Mouse (Mus musculus) brown adipose tissue, adult 24 weeks (tissue): Measurements from ENCODE around the gene Klhl29. TPM values are rescaled to one million over a fixed set of nuclear protein-coding genes. Genes with fewer than 3 reads are reported as not detected.
A peak's percentile ranks its signal among the peaks of the same experiment; 100 is the strongest.

Experiments used
- H3K27ac ChIP-seq: fragments of 200-500 bp; replicated peaks from 2 replicates; pipeline ENCODE4 v1.5.1; 2012; ENCODE audit warnings: low read depth, mild to moderate bottlenecking, low read length
- H3K4me1 ChIP-seq: fragments of 200-500 bp; 2 replicates; pipeline ENCODE4 v1.6.1; 2012; ENCODE audit warnings: low read length, mixed read lengths; ENCODE audit not compliant: control insufficient read depth, insufficient read depth, insufficient read length
- H3K4me3 ChIP-seq: fragments of 200-500 bp; 2 replicates; pipeline ENCODE4 v1.5.1; 2012; ENCODE audit warnings: low read depth, mild to moderate bottlenecking, low read length, moderate library complexity; ENCODE audit not compliant: insufficient read depth
- polyA plus RNA-seq: library from polyadenylated mRNA; stranded (reverse); fragments of >200 nt; gene quantifications from 2 replicates; pipeline ENCODE4 v1.2.4, GENCODE M21; 2012; ENCODE audit not compliant: missing spikeins, insufficient read depth, insufficient read length

Gene Klhl29
- polyA plus RNA-seq, 1 experiment = 0.67 TPM

DNA sequence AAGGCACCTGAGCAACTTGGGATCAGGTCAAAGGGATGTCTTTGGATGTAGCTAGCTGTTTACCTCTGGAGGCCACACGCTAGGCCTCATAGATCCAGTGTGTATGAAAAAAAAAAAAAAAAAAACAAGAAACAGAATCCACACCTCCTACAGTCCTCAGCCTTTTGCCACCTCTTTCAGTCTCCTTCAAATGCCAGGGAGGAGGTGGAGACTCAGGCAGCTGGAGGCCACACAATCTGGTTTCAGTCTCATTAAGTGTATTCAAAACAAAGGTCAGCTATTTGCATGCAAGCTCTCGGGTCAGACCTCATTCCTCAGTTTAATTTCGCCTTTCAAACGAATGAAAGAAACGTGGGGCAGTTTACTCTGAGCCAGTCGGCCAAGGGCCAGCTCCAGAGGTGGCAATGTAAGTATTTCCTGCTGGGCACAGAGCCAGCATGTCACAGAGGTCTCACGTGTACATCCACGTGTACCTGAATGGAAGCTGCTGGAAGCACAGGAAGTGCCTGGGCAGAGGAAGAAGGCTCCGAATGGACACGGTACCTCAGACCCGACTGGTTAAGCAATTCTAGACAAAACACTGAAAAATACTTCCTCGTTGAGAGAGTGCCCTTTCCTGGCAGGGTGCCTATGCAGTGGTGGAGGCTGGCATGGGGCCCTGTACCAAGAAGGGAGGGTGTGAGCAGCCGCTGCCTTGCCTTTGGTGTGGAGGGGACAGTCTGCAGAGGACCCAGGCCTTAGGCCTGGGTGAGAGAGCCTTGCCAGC lies 162.0 kb downstream of the Klhl29 start:
- peak overlapping the region; percentile 66 for H3K27ac ChIP-seq
- no peak overlapping the region for H3K4me3 ChIP-seq
- H3K4me1 ChIP-seq = peaks cover 12% of the 10 kb centered on the region

DNA sequence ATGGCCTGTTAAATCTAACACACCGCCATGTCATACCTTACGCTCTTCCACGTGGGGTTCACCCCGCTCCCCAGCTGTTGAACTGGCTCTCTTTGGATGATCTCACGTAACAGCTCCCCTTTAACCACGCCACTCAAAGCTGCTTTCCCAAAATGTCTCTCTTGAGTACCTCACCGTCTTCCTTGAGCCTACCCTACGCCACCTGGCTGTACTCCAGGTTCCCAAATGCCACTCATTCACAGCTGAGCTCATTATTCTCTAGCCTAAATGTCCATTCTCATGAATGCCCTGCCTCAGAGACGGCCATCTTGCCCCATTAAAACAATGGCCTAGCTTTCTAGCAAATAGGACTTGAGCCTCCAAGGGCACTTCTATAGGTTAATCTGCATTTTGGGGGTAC lies 163.6 kb downstream of the Klhl29 start:
- Histone ChIP-seq H3K27ac (no peak overlapping the region), H3K4me1 (peaks cover 12% of the 10 kb centered on the region)

DNA sequence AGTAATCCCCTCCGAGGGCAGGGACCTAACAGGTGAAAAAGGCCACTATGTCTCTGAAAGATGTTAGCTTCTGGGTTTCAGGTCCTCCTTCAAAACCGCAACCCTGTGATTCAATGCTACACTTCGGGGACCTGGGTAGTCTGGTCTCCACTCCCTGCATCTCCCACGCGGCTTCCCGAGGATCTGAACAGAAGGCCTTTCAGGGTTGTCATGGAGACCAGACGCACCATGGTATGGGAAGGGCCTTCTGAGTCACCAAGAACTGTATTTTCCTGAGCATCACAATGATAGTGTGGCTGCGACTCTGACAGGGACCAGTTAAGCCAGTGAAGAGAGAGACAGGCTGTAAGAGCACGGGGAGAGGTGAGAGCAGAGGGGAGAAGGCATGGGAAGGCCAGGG lies 164.7 kb downstream of the Klhl29 start:
- Histone ChIP-seq H3K27ac (no peak overlapping the region), H3K4me1 (peaks cover 12% of the 10 kb centered on the region), H3K4me3 (no peak overlapping the region)

More for the DNA sequence above, 163.6 kb downstream of the Klhl29 start:
- H3K4me3 ChIP-seq = no peak overlapping the region

DNA sequence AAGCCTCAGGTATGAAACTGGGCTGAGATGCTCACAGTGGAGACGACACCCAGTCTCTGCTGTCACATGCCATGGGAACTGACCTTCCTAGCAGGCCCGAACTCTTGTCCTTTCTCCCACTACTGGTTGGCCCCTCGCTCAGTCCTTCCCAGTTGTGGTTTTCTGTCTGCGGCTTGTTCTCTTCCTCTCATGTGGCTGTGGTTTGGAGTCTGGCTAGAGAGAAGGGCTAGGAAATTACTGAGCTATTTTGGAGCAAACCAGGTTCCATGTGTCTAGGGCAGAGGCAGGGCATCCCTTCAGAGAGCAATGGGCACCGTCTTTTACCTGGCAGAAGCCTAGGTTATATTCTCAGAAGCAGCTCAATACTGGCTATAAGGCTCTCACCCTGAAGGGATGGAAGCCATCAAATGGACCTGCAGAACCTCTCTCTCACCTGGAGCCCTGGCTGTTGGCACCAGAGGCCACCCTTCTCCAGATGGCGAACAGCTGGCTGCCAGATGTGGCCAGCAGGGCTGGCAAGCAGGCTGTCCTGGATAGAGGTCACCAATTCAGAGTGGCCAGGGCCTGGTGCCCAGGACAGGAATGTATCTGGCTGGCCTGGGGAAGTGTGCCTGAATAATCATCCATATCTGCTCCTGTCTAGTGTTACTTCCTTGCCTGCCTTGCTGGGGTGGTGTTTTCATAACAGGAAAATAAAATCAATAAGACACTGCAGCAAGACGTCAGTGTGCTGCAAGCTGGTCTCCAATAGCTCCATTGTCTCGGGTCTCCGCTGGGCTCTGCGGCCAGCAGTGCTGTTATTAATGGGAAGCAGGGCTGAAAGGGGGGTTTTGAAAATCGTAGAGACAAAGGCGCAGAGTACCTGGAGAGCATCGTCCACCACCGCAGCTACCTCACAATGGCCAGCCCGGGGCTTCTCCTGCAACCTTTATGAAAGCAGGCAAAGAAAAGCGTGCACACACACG lies 167.3 kb downstream of the Klhl29 start:
- no peak overlapping the region for H3K4me3 ChIP-seq
- no peak overlapping the region for H3K27ac ChIP-seq
- H3K4me1 ChIP-seq = peaks cover 6% of the 10 kb centered on the region

DNA sequence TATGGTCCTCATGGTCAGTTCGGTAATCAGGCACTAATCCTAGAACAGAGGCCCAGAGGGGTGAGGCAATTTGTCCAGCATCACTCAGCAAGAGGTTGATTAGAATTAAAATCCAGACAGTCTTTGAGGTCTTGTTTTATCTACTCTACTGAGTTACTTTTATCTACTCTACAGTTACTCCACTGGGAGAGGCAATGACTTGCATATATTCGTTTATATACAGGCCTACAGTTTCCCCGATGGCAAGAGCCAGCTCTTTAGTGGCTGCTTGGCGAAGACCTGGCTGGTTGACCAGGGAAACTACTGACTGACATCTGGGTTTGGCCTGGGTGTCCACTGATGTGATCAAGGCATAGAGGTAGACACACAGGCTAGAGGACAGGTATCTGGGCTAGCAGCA lies 168.3 kb downstream of the Klhl29 start:
- H3K4me1 ChIP-seq = no peaks in the 10 kb centered on the region; the same call in 1 of the 2 replicates
- no peak overlapping the region for H3K4me3 ChIP-seq
- no peak overlapping the region for H3K27ac ChIP-seq

DNA sequence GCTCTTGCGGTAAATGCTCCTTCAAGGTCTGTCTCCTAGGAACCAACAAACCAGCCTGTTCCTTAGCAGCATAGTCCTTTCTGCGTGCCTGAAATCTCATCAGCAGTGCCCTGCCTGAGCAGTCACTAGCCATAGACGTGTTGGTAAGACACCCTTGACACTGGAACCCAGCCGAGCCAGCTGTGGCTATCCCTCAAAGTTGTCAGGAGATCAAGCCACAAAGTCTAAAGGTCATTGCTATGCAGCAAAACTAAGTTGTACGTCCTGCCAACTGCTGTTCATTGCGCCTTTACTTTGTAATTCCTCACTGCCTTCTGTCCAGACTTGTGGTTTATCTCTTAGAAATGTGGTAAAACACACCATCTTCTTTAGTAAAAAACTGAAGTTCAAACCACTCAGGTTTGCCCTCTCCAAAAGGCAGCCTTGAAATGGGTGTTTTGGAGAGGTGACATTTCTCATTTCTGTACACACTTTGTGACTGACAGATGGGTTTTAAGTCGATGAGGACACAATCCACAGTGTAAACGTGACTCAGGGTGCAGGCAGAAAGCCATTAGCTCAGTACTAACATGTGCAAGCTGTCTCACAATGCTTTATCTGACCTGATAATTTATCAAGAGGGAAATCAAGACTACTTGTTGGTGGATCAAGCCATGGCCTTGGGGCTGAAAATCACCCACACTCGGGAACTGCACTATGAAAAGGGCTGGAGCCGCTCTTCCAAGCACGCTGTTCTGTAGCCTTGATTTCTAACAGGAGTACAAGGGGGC lies 171.2 kb downstream of the Klhl29 start:
- Histone ChIP-seq H3K4me1 (no peaks in the 10 kb centered on the region; the same call in 1 of the 2 replicates), H3K4me3 (no peak overlapping the region), H3K27ac (peak overlapping the region; percentile 67; the same call in 1 of the 2 replicates)

DNA sequence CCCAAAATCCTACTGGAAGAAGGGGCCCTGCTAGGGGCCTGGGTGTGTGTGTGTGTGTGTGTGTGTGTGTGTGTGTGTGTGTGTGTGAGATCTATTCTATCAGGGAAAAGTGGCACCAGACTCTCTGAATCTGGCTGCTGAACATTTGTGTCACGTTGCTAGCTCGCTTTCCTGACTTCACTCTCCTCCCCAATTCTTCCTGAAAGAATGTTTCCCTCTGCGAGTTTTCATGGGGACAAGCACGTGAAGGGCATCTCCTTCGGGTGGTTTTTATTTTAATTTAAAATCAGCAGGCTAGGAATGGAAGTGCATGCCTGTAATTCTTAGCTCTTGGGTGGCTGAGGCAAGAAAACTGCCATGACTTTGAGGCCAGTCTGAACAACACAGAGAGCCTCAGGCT lies 172.1 kb downstream of the Klhl29 start:
- no peak overlapping the region for H3K4me3 ChIP-seq
- no peak overlapping the region for H3K27ac ChIP-seq
- no peaks in the 10 kb centered on the region; the same call in 1 of the 2 replicates for H3K4me1 ChIP-seq

DNA sequence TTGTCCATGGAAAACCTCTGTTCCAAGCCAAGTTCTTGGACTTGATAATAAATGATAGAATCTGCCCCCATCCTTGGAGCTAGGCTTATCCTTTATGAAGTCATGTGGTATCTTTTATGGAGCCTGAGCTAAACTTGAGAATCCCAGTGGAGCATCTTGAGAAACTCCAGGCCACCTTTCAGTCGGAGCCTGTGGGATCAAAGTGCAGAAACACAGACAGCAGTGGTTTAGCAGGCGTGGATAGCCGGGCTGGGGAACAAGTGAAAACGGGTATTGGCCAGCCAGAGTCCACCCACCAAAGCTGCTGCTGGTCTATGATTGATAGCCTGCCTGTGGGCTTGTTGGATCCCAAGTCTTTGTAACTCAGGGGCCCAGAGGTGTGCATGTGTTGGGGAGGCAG lies 177.2 kb downstream of the Klhl29 start:
- H3K4me3 ChIP-seq = no peak overlapping the region
- no peak overlapping the region for H3K27ac ChIP-seq
- H3K4me1 ChIP-seq = no peaks in the 10 kb centered on the region

DNA sequence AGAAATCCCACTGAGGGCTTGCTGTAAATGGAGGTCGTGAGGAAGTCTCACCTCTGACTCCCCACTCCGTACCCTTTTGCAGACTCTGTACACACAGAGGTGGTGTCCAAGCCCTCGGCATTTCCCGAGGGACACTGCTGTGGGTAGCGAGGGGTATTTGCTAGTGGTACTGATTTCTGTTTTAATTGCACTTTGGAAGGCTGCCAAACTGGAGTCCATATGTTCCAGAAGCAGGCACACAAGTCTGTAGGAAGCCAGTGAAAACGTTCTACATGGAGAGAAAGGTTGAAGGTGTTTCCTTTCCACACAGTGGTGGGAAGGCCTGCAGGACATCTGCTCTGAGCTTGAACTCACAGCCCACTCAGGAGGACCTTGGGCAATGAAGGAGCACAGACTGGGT lies 181.3 kb downstream of the Klhl29 start:
- Histone ChIP-seq H3K4me1 (peaks cover 8% of the 10 kb centered on the region), H3K27ac (no peak overlapping the region), H3K4me3 (no peak overlapping the region)

DNA sequence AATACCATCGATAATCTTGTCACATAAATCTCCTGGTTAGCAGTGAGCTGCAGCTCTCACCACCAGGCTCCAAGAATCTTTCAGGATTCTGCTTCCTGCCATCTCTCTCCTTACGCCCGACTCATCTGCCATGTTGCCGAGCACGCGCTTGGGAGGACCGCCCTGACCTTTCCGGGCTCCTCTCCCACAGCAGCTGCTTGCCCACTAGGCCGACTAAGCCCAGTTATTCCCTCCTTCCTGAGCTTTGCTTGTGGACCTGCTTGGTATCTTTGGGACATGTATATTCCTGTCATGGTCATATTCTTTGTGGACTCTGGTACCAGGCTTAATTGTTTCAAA lies 183.1 kb downstream of the Klhl29 start:
- Histone ChIP-seq H3K27ac (peak overlapping the region; percentile 65), H3K4me3 (peak overlapping the region; percentile 3; the same call in 1 of the 2 replicates), H3K4me1 (peaks cover 13% of the 10 kb centered on the region)

DNA sequence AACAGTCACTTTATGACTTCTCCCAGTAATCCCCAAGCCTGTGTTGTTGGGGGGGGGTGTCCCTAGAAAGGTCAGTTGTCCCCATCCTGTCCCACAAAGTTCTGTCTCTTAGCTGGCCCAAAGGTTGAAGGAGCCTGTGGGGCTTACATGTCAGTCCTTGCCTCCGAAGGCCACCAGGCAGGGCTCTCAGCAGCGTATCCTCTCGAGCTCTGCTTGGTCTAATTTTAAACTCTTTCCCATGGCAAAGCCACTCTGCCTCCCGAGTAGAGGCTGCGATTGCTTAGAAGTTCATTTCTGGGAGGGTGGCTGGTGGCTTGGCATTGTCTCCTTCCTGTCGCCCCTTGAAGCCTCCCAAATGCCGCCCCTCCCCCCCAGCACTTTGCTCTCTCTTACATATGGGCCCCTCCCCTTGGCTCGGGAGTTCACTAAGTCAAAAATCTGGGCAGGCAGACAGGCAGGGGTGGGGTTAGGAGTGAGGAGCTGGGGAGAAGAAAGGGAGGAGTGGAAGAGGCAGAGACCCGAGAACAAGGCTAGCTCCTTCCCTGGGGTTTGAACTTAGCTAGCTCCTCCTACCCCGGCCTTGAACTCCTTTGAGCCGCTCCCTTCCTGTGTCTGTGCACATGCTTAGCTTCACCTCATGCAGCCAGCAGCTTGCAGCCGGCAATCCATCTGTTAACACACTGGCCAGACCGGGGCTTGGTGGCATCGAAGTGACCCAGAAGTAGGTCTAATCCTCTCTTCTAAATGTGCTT lies 183.7 kb downstream of the Klhl29 start:
- H3K27ac ChIP-seq = peak overlapping the region; percentile 65
- H3K4me1 ChIP-seq = peaks cover 13% of the 10 kb centered on the region
- H3K4me3 ChIP-seq = peak overlapping the region; percentile 3

DNA sequence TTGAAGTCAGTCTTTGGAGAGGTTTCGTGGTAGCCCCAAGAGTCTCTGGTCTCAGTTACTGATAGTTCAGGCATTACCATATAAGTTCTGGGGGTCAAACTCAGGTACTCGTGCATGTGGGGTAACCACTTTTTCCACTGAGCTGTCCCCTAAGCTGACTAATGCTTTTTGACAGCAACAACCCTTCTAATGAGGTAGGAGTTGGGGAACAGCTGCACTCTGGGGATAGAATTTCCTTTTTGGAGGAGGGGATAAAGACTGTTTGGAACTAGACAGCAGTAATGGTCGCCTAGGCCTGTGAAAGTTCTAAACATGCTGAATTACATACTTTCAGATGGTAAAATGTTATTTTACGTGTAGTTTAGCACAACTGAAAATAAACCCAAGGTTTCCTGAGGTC lies 184.3 kb downstream of the Klhl29 start:
- H3K27ac ChIP-seq = peak overlapping the region; percentile 65; the same call in 1 of the 2 replicates

DNA sequence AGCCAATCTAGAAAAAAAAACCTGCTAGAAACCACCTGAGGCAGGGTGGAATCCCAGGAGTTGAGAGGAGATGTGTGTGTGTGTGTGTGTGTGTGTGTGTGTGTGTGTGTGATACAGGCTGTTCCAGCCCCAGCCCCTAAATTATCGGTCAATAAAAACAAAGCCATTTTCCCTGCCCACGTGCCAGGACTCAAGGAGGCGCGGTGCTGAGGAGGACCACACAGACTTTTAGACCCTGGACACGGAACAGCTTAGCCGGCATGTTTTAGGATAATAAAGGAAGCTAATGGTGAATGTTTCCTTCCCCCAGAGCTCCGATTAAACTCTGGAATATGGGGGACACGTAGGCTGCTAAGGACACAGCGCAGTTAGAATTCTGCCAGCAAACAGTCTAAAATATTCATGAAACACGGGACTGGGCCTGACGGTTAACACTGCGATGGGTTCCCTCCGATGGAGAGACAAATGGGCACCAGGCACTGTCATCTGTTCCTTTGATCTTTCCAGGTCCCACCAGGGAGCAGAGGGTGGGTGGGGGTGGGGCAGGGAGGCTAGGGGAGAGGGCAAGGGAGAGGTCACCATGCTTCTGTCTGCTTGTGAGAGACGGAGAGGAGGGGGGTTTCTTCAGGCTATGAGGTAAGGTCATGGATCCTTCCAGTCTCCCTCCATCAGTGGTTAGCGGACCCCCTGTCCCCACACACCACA lies 185.9 kb downstream of the Klhl29 start:
- H3K4me1 ChIP-seq = peaks cover 13% of the 10 kb centered on the region
- no peak overlapping the region for H3K27ac ChIP-seq

More for the DNA sequence above, 184.3 kb downstream of the Klhl29 start:
- Histone ChIP-seq H3K4me3 (no peak overlapping the region), H3K4me1 (peaks cover 13% of the 10 kb centered on the region)

DNA sequence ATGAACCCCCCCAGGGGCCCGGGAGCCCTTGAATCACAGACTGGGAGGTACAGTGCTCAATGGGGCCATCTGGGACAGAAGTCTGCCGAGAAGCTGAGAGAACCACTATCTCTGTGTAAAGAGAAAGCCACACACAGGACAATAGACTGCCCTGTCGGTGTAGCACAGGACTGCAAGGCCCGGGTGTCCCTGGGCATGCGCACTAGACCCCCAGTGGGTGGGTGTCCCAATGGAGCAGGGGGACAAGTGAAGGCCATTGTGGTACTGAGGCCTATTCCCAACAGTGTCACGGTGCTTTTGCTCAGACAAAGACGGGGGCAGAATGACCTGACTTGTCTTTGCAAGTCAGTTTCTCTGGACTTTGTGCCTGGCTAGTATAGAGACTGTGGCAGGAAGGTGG lies 186.6 kb downstream of the Klhl29 start:
- H3K27ac ChIP-seq = 0 out of 2 replicates have a peak overlapping the region, but pooled peaks have one; percentile 51
- no peak overlapping the region for H3K4me3 ChIP-seq
- peaks cover 13% of the 10 kb centered on the region for H3K4me1 ChIP-seq

More for the DNA sequence above, 185.9 kb downstream of the Klhl29 start:
- no peak overlapping the region for H3K4me3 ChIP-seq
